Mouse (Mus musculus): ENCODE results near the gene Atp2a3. TPM values are rescaled to one million over a fixed set of nuclear protein-coding genes. Genes with fewer than 3 reads are reported as not detected.

Gene Atp2a3
- total RNA-seq, 4 experiments from 2014 or later: 6.5 to 8.0 (median 7.1) TPM

GRCm38 (mm10) chr11:73036077-73036476 lies 75.1 kb downstream of the Atp2a3 start:
- DNase-seq (ENCODE audit: low spot score in 2 of 2): no peak

- no peak for DNase-seq (ENCODE audit: low spot score in 2 of 2)
These were observed 75.9 kb downstream of the Atp2a3 start for GRCm38 (mm10) chr11:73036889-73037288.

GRCm38 (mm10) chr11:73037691-73038090 lies 76.7 kb downstream of the Atp2a3 start:
- no peak for DNase-seq (ENCODE audit: low spot score in 2 of 2)

GRCm38 (mm10) chr11:73039102-73039799 lies 78.3 kb downstream of the Atp2a3 start:
- DNase-seq (ENCODE audit: low spot score in 2 of 2): no peak

Small RNA genes lying within 50 kb of the gene (microRNA-seq; reads per million reads assigned to microRNA genes)
- 0 reads per million in 2 experiments for gene Gm44467

Other genes with a start within 250 kb of the Atp2a3 start
- gene Cyb5d2, start 165.0 kb upstream of the Atp2a3 start, total RNA-seq (2022): 10 to 100 TPM; 16.9 to 18.6 (median 17.7) TPM
- gene Zzef1, start 164.9 kb upstream of the Atp2a3 start, total RNA-seq (2022): 10 to 100 TPM; 39.9 to 45.9 (median 42.9) TPM
- under 1 TPM; 0.21 to 0.89 (median 0.41) TPM for gene P2rx1, start 37.9 kb downstream of the Atp2a3 start, total RNA-seq (2022)
- gene Camkk1, start 57.8 kb downstream of the Atp2a3 start, total RNA-seq (2022): 100 to 1,000 TPM; 107 to 111 (median 108) TPM
- gene Ncbp3, start 86.6 kb downstream of the Atp2a3 start, total RNA-seq (2022): 1 to 10 TPM; 8.4 to 9.4 (median 9.2) TPM
- under 1 TPM; 0.18 to 0.37 (median 0.29) TPM for gene Itgae, start 129.4 kb downstream of the Atp2a3 start, total RNA-seq (2022)
- under 1 TPM in 3 of 4 experiments, not detected in 1; 0.14 to 0.30 (median 0.22) TPM for gene Haspin, start 177.1 kb downstream of the Atp2a3 start, total RNA-seq (2022)
- 1 to 10 TPM in 2 of 4 experiments, under 1 TPM in 2; 0.70 to 1.4 (median 0.97) TPM for gene P2rx5, start 199.3 kb downstream of the Atp2a3 start, total RNA-seq (2022)
- 10 to 100 TPM; 39.9 to 46.8 (median 42.9) TPM for gene Emc6, start 215.9 kb downstream of the Atp2a3 start, total RNA-seq (2022)
- 10 to 100 TPM in 3 of 4 experiments, 1 to 10 TPM in 1; 9.9 to 12.1 (median 11.0) TPM for gene Tax1bp3, start 215.9 kb downstream of the Atp2a3 start, total RNA-seq (2022)
- gene Ctns, start 237.9 kb downstream of the Atp2a3 start, total RNA-seq (2022): 10 to 100 TPM; 17.2 to 24.7 (median 19.9) TPM
- 1 to 10 TPM; 3.2 to 4.1 (median 3.7) TPM for gene Shpk, start 238.3 kb downstream of the Atp2a3 start, total RNA-seq (2022)

Measured in left cerebral cortex, adult 8-10 months (tissue).